Mouse (Mus musculus) Muller cell, postnatal 12 days (primary cell): Measurements from ENCODE around the gene Esp8.
"Not testable (repeated sequence)": the region's sequence is repeated elsewhere in the genome, so short reads cannot be mapped to it uniquely, and the experiment has no call there.

Source experiments
- DNase-seq: peaks from one replicate; pipeline ENCODE4 v3.0.0-alpha.2; 2015; ENCODE audit errors: inconsistent ontology term

Esp8 gene

DNA sequence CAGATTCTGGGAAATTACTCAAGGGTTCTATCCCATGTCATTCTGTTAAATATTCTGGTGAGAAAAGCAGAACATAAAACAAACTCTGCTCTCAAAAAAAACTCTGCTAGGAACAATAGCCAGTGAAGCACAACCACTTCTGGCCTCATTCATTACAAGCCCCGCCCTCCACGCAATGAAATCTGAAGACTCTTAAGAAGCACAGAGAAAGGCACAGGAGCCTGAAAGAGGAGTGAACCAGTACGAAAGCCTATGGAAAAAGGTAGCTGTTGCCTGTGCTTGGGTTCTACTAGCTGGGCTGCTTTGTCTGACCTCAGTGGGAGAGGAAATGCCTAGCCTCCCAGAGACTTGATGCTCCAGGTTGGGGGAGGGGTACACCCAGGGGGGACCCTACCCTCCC lies at the start of gene Esp8:
Esp8 (plus strand) TSS at position 205 of the 400 bp plus-strand sequence.
- no peak for DNase-seq

DNA sequence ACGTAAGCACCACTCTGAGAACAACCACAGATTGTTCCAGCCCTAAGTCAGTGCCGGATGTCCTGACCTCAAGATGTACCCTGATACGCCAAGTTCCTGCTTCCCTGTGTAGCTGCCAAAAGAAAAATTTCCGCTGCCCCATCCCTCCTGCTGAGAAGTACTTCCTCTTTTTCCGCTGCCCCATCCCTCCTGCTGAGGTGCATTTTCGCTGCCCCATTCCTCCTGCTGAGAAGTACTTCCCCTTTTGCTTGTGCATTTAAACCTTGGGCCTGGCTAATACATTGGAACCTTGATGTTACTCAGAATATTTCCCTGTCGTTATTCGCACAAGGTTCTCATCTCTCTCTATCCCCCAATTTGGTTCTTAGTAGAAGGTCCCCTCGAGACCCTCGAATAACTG lies 36.3 kb upstream of the Esp8 start:
- not testable (repeated sequence) for DNase-seq

DNA sequence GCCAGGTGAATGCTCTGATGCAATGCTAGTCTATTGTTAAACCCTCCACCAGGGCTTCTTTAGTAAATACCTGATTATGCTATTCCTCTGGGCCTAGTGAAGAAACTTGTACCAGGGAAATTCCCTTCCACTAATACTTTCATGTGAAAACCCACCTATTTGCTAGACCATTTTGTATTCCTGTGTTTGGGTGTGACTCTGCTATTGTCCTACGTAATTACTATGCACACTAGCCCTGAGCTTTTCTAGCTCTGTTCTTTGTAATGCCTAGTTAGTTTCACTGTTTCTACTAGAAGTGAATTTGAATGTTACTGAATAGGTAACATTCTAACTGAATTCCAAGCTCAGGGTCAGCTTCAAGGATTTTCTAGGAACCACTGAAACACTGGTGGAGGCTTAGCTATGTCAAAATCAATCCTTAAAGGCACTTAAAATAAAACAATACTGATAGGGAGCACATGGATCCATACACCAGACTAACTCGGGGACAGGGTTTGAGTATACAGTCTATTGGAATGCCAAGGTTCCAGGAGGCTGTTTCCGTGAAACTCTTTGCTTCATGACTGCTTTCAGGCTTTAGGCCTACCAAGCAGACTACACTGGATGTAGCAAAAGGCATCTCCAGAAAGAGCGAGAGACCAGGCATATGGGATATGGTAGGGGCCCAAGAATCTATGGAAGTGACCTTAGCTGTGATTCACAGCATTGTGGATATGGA lies 24.2 kb upstream of the Esp8 start:
- DNase-seq = not testable (repeated sequence)

DNA sequence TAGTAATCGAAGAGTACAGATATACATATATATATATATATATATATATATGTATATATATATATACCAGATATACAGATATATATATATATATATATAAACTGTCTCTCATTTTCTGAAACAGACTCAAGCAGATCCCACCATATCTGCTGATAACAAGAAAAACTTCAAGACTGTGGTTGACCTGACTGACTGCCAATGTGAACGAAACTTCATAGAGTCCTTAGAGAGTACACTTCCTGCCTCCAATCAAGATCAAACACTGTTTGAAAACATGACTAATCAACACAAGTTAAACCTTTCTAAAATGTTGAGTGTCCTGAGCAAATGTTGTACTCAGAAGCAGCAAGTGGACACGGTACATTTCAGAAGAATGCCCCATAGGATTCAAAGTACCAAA lies 10.0 kb downstream of the Esp8 start:
- no peak for DNase-seq

DNA sequence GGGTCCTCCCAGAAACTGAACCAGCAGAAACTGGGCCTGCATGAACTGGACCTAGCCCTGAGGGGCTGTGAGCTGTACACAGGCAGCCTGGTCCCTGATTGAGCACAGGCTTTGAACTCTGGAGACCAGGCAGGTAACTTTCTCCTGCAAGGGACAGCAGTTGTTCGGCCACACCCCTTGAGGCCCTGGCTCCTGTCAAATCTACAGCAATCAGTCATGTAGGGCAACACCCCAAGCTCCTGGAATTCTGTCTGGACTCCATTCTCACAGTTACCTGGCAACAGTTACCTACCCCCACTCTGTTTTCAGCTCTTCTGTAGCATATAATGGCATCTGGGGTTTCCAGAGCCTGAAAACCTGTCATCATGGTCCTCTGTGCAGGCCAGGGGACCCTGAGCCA lies 11.3 kb downstream of the Esp8 start:
- no peak for DNase-seq

DNA sequence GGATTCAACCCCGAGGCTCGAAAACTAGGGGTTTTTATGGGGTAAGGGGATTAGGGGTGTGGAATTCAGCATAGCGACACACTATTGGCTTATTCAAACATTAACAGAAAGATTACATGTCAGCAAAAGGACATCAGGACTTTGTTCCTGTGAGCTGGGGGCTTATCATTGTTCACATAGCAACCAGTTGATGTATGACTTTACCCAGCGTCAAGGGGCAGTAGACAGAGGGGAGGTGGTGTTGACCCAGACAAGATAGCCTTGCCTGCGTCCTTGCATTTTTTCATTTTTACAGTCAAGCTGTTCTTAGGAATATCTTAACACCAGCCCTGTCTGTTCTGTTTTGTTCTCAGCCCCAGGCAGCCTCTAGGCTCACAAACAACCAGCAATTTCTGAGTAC lies 27.2 kb downstream of the Esp8 start:
- DNase-seq = not testable (repeated sequence)

DNA sequence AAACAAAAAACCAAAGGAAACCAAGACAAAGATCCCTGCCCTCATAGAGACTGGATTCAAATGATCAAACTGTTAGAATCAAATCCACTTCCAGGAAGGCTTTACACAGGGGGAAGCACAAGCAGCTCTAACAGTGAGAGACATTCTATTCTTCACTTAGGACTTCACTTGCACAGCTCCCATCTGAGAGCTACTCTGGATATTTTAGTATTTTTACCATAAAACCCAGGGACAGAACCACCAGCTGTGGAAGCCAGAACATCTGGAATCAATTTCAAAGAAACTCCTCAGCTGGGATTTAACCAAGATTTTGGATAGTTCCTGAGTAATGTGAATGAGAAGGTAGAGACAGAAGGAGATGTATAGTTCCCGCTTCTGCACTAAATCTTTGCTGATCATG lies 33.6 kb downstream of the Esp8 start:
- DNase-seq = no peak

DNA sequence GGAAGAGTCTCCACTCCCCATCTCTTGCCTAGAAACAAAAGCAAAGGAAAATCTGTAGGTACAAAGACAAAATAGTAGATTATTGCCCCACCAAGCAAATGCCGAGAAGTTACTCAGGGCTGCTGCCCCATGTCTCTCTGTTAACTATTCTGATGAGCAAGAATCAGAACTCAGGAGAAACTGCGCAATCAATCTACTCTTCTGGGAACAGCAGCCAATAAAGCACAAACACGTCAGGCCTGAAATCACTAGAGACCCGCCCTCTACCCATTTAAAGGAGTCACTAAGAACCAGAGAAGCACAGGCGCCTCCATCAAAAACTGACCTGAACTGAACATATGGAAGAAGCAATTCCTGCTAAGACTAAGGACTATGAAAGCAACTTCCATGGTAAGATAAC lies 41.4 kb downstream of the Esp8 start, which contains the start of gene Esp6:
Esp6 (plus strand) TSS at position 301 of the 400 bp plus-strand sequence.
- no peak for DNase-seq
